Comparison of ENCODE assay signal across 11 mouse cellular contexts in the genomic region with DNA sequence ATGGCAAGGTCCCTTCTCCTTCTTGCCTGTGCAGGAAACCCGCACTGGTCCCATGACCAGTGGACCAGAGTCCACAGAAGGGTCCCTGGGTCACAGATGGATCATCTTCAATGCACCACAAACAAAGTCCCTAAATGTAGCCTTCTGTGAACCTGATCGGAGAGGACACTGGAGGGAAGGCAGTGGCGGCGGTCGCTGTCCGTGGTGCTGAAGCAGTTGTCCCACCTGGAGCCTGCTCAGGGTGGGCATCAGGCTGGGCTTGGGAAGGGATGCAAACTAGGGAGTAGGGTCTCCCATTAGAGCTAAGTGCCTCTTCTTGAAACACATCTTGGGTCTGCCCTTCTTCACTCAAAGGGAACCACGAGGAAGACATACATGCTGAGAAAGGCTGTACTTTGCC. TPM values are rescaled to one million over a fixed set of nuclear protein-coding genes. Genes with fewer than 3 reads are reported as not detected.
DNase-seq lines count a peak whose midpoint lies in the region; ATAC-seq lines count a peak whose summit lies in the region.
"Had no signal": no experiment of that assay in that cellular context is flagged by ENCODE, and none has a peak within 500 bp of the region (broad histone marks: within the 10 kb centered on the region; RNA-seq: fewer than 3 reads in every experiment).

No protein-coding gene starts in this region.

- H3K4me2 ChIP-seq in midbrain, embryonic 11.5 days: no peak overlapping the region
- no peak overlapping the region for H3K4me2 ChIP-seq in midbrain, embryonic 15.5 days
- H3K4me2 ChIP-seq: hindbrain, embryonic 15.5 days; midbrain, embryonic 12.5 days had no signal

- WGBS in midbrain, embryonic 11.5 days: 8% methylated on average over 7 of the region's 7 CpGs
- 15% methylated on average over 7 of the region's 7 CpGs for WGBS in midbrain, embryonic 15.5 days

- H3K9ac ChIP-seq in midbrain, embryonic 11.5 days (ENCODE audit: low read length): no peak overlapping the region
- no peak overlapping the region for H3K9ac ChIP-seq in midbrain, embryonic 15.5 days
- H3K9ac ChIP-seq: hindbrain, embryonic 15.5 days; midbrain, embryonic 12.5 days had no signal

- no peaks in the 10 kb centered on the region for H3K36me3 ChIP-seq in midbrain, embryonic 11.5 days (ENCODE audit: control insufficient read depth, insufficient read depth, low read length)
- no peaks in the 10 kb centered on the region for H3K36me3 ChIP-seq in midbrain, embryonic 15.5 days (replicated peaks)
- no peaks in the 10 kb centered on the region for H3K36me3 ChIP-seq in splenic B cell, adult 2 months (ENCODE audit: control insufficient read depth, insufficient read depth, low read length, poor library complexity, severe bottlenecking)
- H3K36me3 ChIP-seq: hindbrain, embryonic 15.5 days; midbrain, embryonic 12.5 days had no signal

- DNase-seq in midbrain, embryonic 11.5 days (ENCODE audit: low spot score, missing footprints): peak; percentile 93
- peak; percentile 60 to 74 for DNase-seq in adrenal gland, postnatal 36 days
- DNase-seq in kidney, postnatal 14 days: peak; percentile 56
- peak; percentile 28 for DNase-seq in splenic B cell, adult 2 months (ENCODE audit: low read depth, low spot score)
- DNase-seq in cerebellum, adult 18-20 months: no peak

- no peak for ATAC-seq in midbrain, embryonic 11.5 days (ENCODE audit: low FRiP score)
- ATAC-seq in midbrain, embryonic 15.5 days (replicated peaks): no peak
- no peak for ATAC-seq in inflammation-experienced regulatory T-cells, adult 6 months

- H3K27ac ChIP-seq in midbrain, embryonic 11.5 days (ENCODE audit: low read depth, low read length): no peak overlapping the region
- H3K27ac ChIP-seq in midbrain, embryonic 15.5 days: no peak overlapping the region
- H3K27ac ChIP-seq: hindbrain, embryonic 15.5 days; midbrain, embryonic 12.5 days had no signal

- H3K4me3 ChIP-seq in midbrain, embryonic 11.5 days (ENCODE audit: low read depth, low read length): no peak overlapping the region
- H3K4me3 ChIP-seq in midbrain, embryonic 15.5 days: no peak overlapping the region
- H3K4me3 ChIP-seq: hindbrain, embryonic 15.5 days; midbrain, embryonic 12.5 days had no signal

- no peaks in the 10 kb centered on the region for H3K27me3 ChIP-seq in midbrain, embryonic 11.5 days (ENCODE audit: control insufficient read depth, insufficient read depth, low read length)
- H3K27me3 ChIP-seq in midbrain, embryonic 15.5 days (replicated peaks): peaks cover 12% of the 10 kb centered on the region; the same call in 1 of the 2 replicates
- H3K27me3 ChIP-seq in splenic B cell, adult 2 months (ENCODE audit: control insufficient read depth, insufficient read depth, low read length, poor library complexity, severe bottlenecking): no peaks in the 10 kb centered on the region

- no peaks in the 10 kb centered on the region for H3K9me3 ChIP-seq in midbrain, embryonic 11.5 days (ENCODE audit: control insufficient read depth, low read length)
- no peaks in the 10 kb centered on the region for H3K9me3 ChIP-seq in midbrain, embryonic 15.5 days
- H3K9me3 ChIP-seq: hindbrain, embryonic 15.5 days; midbrain, embryonic 12.5 days had no signal

- H3K4me1 ChIP-seq in midbrain, embryonic 11.5 days (ENCODE audit: control insufficient read depth, insufficient read depth, low read length): peaks cover 28% of the 10 kb centered on the region
- H3K4me1 ChIP-seq in midbrain, embryonic 15.5 days: peaks cover 44% of the 10 kb centered on the region

RNA-seq across cellular contexts. Expression of a gene that starts 31.4 kb away (rescaled TPM):
- not detected in 2 replicates for polyA plus RNA-seq in midbrain, embryonic 11.5 days (2014; fragmentation: Nextera tagmentation; extraction: Ambion mirVana)
- 0.79 and 0.93 TPM in 2 replicates for polyA plus RNA-seq in midbrain, embryonic 15.5 days (2015; fragmentation: Nextera tagmentation; extraction: Ambion mirVana)
- total RNA-seq in adrenal gland, postnatal 36 days (2021): not detected
- polyA plus RNA-seq in inflammation-experienced regulatory T-cells, adult 6 months (2017; shearing (Covaris generic)): not detected
- polyA plus RNA-seq: cortical plate, adult 2 months; testis, adult 2 months had no signal

RNA-seq across cellular contexts. Expression of a gene that starts 33.1 kb away (rescaled TPM):
- 3.5 and 4.3 TPM in 2 replicates for polyA plus RNA-seq in midbrain, embryonic 11.5 days (2014; fragmentation: Nextera tagmentation; extraction: Ambion mirVana)
- 14.2 and 15.7 TPM in 2 replicates for polyA plus RNA-seq in midbrain, embryonic 15.5 days (2015; fragmentation: Nextera tagmentation; extraction: Ambion mirVana)
- total RNA-seq in adrenal gland, postnatal 36 days (2021): 10 to 100 TPM; 58.7 to 97.3 TPM
- not detected for polyA plus RNA-seq in inflammation-experienced regulatory T-cells, adult 6 months (2017; shearing (Covaris generic))

RNA-seq across cellular contexts. Expression of a gene that starts 34.3 kb away (rescaled TPM):
- polyA plus RNA-seq in midbrain, embryonic 11.5 days (2014; fragmentation: Nextera tagmentation; extraction: Ambion mirVana): not detected in 2 replicates
- polyA plus RNA-seq in midbrain, embryonic 15.5 days (2015; fragmentation: Nextera tagmentation; extraction: Ambion mirVana): 0.15 and 0.70 TPM in 2 replicates
- total RNA-seq in adrenal gland, postnatal 36 days (2021): 1 to 10 TPM; 2.8 to 3.2 TPM
- polyA plus RNA-seq in inflammation-experienced regulatory T-cells, adult 6 months (2017; shearing (Covaris generic)): not detected
- polyA plus RNA-seq: midbrain, embryonic 12.5 days had no signal

RNA-seq across cellular contexts. Expression of a gene that starts 54.0 kb away (rescaled TPM):
- 0.12 TPM in 1 of 2 replicates, not detected in the other for polyA plus RNA-seq in midbrain, embryonic 11.5 days (2014; fragmentation: Nextera tagmentation; extraction: Ambion mirVana)
- polyA plus RNA-seq in midbrain, embryonic 15.5 days (2015; fragmentation: Nextera tagmentation; extraction: Ambion mirVana): 1.2 TPM in 2 replicates
- total RNA-seq in adrenal gland, postnatal 36 days (2021): not detected
- not detected for polyA plus RNA-seq in inflammation-experienced regulatory T-cells, adult 6 months (2017; shearing (Covaris generic))

RNA-seq across cellular contexts. Expression of a gene that starts 55.1 kb away (rescaled TPM):
- polyA plus RNA-seq in midbrain, embryonic 11.5 days (2014; fragmentation: Nextera tagmentation; extraction: Ambion mirVana): not detected in 2 replicates
- not detected in 2 replicates for polyA plus RNA-seq in midbrain, embryonic 15.5 days (2015; fragmentation: Nextera tagmentation; extraction: Ambion mirVana)
- 1 to 10 TPM in 1 of 2 experiments, under 1 TPM in 1; 0.63 to 1.2 TPM for total RNA-seq in adrenal gland, postnatal 36 days (2021)
- not detected for polyA plus RNA-seq in inflammation-experienced regulatory T-cells, adult 6 months (2017; shearing (Covaris generic))
- polyA plus RNA-seq: cortical plate, adult 2 months; hindbrain, embryonic 15.5 days; midbrain, embryonic 12.5 days had no signal

Comparison
In these comparisons a context has a peak if more than half of its experiments do, and no peak if none do; other contexts are left out.
1. DNase-seq: peak in midbrain, embryonic 11.5 days (single experiment), adrenal gland, postnatal 36 days (2 of 2), kidney, postnatal 14 days (single experiment) and splenic B cell, adult 2 months (single experiment); none in cerebellum, adult 18-20 months (0 of 2).